Mouse (Mus musculus) embryonic facial prominence, embryonic 15.5 days (tissue): ENCODE data around the gene Mylk4. TPM values are rescaled to one million over a fixed set of nuclear protein-coding genes. Genes with fewer than 3 reads are reported as not detected.

Experiments
- ATAC-seq: fragments of 200-750 bp; cut with Nextera tagmentation; 2 replicates; pipeline ENCODE4 v1.8.0; 2017; ENCODE audit warnings: low read depth, moderate TSS enrichment; ENCODE audit not compliant: insufficient number of reproducible peaks, low FRiP score, low TSS enrichment
- H3K27ac ChIP-seq: fragments of 300-500 bp; sonication (generic); replicated peaks from 2 replicates; pipeline ENCODE4 v1.5.1; 2015; ENCODE audit warnings: mild to moderate bottlenecking, inconsistent platforms
- H3K27me3 ChIP-seq: fragments of 300-500 bp; sonication (generic); 2 replicates; pipeline ENCODE4 v1.6.1; 2015; ENCODE audit warnings: inconsistent platforms
- H3K36me3 ChIP-seq: fragments of 300-500 bp; sonication (generic); 2 replicates; pipeline ENCODE4 v1.6.1; 2015; ENCODE audit warnings: mild to moderate bottlenecking, inconsistent platforms
- H3K4me1 ChIP-seq: fragments of 300-500 bp; sonication (generic); 2 replicates; pipeline ENCODE4 v1.6.1; 2015; ENCODE audit warnings: inconsistent platforms
- H3K4me2 ChIP-seq: fragments of 300-500 bp; sonication (generic); replicated peaks from 2 replicates; pipeline ENCODE4 v1.6.1; 2015; ENCODE audit warnings: mild to moderate bottlenecking, inconsistent platforms
- H3K4me3 ChIP-seq: fragments of 300-500 bp; sonication (generic); replicated peaks from 2 replicates; pipeline ENCODE4 v1.5.1; 2015; ENCODE audit warnings: mild to moderate bottlenecking, inconsistent platforms
- H3K9ac ChIP-seq: fragments of 300-500 bp; sonication (generic); 2 replicates; pipeline ENCODE4 v1.6.1; 2015; ENCODE audit warnings: inconsistent platforms
- H3K9me3 ChIP-seq: fragments of 300-500 bp; sonication (generic); replicated peaks from 2 replicates; pipeline ENCODE4 v1.6.1; 2016; ENCODE audit warnings: inconsistent platforms
- WGBS: fragments of 180-500 bp; shearing (Covaris S2); methylation state at CpG from one replicate; pipeline ENCODE4 v1.1.7; 2015; 5-methylcytosine and 5-hydroxymethylcytosine counted together
- polyA plus RNA-seq: library from polyadenylated mRNA; unstranded; fragments of >200 nt; fragmentation: Nextera tagmentation; extraction: Ambion mirVana; gene quantifications from 2 replicates; pipeline ENCODE4 v1.2.1, GENCODE M21; 2015

The Mylk4 gene
- polyA plus RNA-seq, 1 experiment from 2014 or later, result 7.6 TPM

DNA sequence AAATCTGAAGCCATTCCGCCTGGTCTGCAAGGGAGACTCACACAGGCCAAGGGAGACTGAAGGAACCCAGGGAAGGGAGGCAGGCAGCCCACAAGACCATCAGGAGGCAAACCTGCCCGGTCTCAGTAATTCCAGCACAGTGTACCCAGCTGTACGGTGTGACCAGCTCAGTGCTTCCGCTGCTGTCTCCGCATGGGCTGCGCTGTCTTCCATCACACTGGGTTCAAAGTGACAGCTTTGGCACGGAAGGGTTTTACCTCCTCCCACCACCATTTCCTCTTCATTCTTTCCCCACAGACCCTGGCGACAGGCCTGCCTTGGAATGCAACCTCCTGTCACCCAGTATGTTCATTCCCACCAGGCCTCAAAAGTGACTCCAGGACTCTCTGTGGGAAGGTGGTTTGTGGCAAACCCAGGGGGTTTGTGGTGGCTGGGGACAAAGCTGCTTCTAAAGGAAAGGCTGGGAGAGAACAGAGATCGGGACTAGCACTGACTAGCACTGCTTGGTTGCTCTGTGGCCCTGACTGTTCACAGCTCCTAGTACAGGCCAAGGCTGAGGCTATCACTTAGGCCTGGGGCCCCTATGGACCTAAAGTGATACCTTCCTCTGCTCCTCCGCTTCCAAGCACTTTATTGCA lies 77.0 kb downstream of the Mylk4 start:
- H3K36me3 ChIP-seq, result no peaks in the 10 kb centered on the region
- no peak overlapping the region for H3K9ac ChIP-seq
- ATAC-seq, result peak; percentile 43; the same call in 1 of the 2 replicates
- H3K4me3 ChIP-seq, result no peak overlapping the region
- 61% methylated on average over 10 of the region's 10 CpGs for WGBS
- H3K4me1 ChIP-seq, result peaks cover 13% of the 10 kb centered on the region
- H3K4me2 ChIP-seq, result no peak overlapping the region
- H3K27ac ChIP-seq, result no peak overlapping the region
- 0 out of 2 replicates have a peak, but pooled peaks cover 4% of the 10 kb centered on the region for H3K27me3 ChIP-seq
- no peaks in the 10 kb centered on the region for H3K9me3 ChIP-seq

DNA sequence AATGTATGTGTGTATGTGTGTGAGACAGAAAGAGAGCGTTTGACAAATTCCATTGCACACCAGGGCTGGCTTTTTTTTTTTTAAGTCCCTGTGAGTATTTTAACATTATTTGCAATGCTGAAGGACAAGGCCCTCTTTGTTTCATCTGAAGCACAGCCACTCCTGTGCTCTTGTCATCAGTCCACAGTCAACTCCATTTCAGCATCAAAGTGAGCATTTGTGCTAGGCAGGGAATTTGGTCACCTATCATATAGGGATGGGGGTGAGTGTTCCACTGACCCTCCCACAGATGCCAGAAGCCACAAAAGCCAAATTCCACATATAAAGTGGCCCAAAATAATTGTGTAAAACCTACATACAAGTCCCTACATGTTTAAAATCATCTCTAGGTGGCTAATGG lies 78.4 kb downstream of the Mylk4 start:
- WGBS, result 15% methylated on average over 1 of the region's 1 CpGs
- H3K4me1 ChIP-seq, result peaks cover 16% of the 10 kb centered on the region
- H3K4me2 ChIP-seq, result no peak overlapping the region
- no peak for ATAC-seq
- H3K27ac ChIP-seq, result peak overlapping the region; percentile 52; the same call in 1 of the 2 replicates
- H3K9me3 ChIP-seq, result no peaks in the 10 kb centered on the region
- H3K4me3 ChIP-seq, result no peak overlapping the region
- 0 out of 2 replicates have a peak, but pooled peaks cover 4% of the 10 kb centered on the region for H3K27me3 ChIP-seq
- H3K36me3 ChIP-seq, result no peaks in the 10 kb centered on the region
- H3K9ac ChIP-seq, result no peak overlapping the region

DNA sequence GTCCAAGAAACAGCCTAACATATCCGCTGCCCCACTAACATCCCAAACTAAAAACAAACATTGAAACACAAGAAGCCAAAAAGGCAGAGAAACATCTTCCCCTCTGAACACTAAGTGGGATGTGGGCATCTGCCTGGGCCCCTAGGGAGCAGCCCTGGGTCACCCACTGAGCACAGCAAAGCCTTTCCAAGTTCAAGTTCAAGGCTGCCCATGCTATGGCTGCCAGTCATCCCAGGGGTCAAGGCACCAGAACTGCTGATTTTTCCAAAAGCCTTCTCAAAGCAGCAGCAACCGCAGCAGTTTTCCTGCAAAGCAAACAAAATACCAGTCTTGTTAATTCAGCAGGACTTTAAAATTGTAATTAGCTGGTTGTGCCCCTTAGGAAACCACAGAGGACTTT lies 78.8 kb downstream of the Mylk4 start:
- ATAC-seq, result no peak
- 41% methylated on average over 2 of the region's 2 CpGs for WGBS

DNA sequence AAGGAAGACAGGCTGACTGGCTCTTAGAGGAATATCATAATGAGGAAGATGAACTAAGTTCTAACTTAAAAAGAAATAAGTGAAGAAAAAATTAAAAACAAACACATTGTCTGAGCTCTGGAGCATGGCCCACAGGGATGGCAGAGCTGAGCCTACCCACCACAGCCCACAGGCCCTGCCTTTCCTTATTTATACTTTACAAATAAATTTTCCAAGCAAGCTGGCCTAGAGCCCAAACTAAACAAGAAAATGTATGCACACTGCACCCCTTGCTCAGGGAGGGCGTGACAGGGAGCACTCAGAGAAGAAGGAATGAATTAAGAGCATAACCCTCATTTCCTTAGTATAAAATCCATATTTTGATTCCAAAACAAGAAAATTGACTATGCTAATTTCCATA lies 82.2 kb downstream of the Mylk4 start:
- Histone ChIP-seq H3K9ac (no peak overlapping the region), H3K36me3 (no peaks in the 10 kb centered on the region), H3K9me3 (no peaks in the 10 kb centered on the region), H3K27me3 (0 out of 2 replicates have a peak, but pooled peaks cover 4% of the 10 kb centered on the region), H3K4me1 (peaks cover 12% of the 10 kb centered on the region), H3K4me3 (no peak overlapping the region), H3K27ac (0 out of 2 replicates have a peak overlapping the region, but pooled peaks have one; percentile 11), H3K4me2 (no peak overlapping the region)
- 25% methylated on average over 1 of the region's 1 CpGs for WGBS
- peak; percentile 51; the same call in 1 of the 2 replicates for ATAC-seq

More for the DNA sequence above, 78.8 kb downstream of the Mylk4 start:
- Histone ChIP-seq H3K4me2 (no peak overlapping the region), H3K27me3 (0 out of 2 replicates have a peak, but pooled peaks cover 4% of the 10 kb centered on the region), H3K9me3 (no peaks in the 10 kb centered on the region), H3K27ac (peak overlapping the region; percentile 52; the same call in 1 of the 2 replicates), H3K4me1 (peaks cover 16% of the 10 kb centered on the region), H3K4me3 (no peak overlapping the region), H3K36me3 (no peaks in the 10 kb centered on the region), H3K9ac (no peak overlapping the region)

DNA sequence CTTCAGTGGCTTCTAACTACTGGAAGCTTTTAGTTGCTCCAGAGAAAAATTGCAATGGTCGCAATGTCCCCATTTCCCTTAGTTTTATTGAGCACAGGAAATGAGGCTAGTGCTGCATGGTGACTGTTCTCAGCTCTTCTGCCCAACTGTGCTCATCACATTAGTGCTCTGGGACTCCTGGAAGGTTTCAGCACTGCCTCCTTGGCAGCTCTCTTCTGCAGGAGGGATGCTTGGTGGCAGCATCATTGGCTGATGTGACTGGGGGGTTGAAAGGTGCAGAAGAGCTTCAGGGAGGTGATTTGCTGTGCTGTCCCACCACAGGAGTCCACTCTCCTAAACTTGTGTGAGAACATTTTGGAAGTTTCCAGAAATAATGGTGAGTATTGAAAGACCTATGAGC lies 84.4 kb downstream of the Mylk4 start:
- 94% methylated on average over 1 of the region's 1 CpGs for WGBS

DNA sequence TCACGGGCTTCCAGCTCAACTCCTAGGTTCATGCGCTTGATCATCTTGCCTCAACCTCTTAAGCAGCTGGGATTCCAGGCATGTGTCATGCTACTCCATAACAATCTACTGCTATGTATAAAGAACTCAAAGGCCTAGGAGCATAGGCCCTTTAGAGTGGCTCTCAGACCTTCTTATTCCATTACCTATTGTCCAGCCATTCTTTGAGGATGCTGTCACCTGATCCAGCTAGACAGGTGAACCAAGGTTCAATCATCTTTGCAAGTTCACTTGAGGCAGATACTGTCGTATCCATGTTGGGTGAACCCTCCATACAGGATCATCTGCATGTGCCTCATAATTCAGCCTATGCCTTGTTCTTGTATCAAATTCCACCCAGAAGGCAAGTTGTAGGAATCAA lies 84.8 kb downstream of the Mylk4 start:
- Histone ChIP-seq H3K4me3 (no peak overlapping the region), H3K4me1 (peaks cover 10% of the 10 kb centered on the region), H3K9me3 (no peaks in the 10 kb centered on the region), H3K27ac (no peak overlapping the region), H3K9ac (no peak overlapping the region), H3K36me3 (no peaks in the 10 kb centered on the region), H3K27me3 (0 out of 2 replicates have a peak, but pooled peaks cover 2% of the 10 kb centered on the region), H3K4me2 (no peak overlapping the region)
- no peak for ATAC-seq
- WGBS, result 87% methylated on average over 3 of the region's 3 CpGs

More for the DNA sequence above, 84.4 kb downstream of the Mylk4 start:
- ATAC-seq, result no peak
- Histone ChIP-seq H3K27ac (no peak overlapping the region), H3K36me3 (no peaks in the 10 kb centered on the region), H3K4me1 (peaks cover 10% of the 10 kb centered on the region), H3K9ac (no peak overlapping the region), H3K27me3 (0 out of 2 replicates have a peak, but pooled peaks cover 4% of the 10 kb centered on the region), H3K9me3 (no peaks in the 10 kb centered on the region), H3K4me3 (no peak overlapping the region), H3K4me2 (no peak overlapping the region)

DNA sequence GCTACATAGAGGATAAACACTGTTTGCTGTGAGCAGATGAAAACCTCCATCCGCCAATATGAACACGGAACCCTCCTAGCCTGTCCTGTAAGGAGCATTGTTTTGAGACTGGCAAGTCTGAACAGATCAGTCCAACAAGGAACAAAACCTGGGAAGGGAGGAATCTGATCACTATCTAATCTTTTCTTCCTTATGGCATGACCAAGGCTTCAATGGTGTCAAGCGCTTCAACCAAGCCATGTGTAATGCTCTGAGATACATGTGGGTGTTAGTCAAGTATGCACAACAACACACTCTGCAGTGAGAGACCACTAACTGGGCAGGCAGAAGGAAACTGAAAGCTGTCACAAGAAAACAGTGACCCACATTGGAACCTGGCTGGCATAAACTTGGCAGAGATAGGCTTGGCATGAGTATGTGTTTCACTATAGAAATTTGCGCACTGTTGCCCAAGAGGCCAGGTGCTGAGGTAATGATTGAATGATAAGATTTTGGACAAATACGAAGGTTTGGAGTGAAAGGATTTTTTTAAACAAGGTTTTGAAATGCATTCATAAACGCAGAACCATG lies 89.8 kb downstream of the Mylk4 start:
- no peaks in the 10 kb centered on the region for H3K9me3 ChIP-seq
- no peaks in the 10 kb centered on the region for H3K27me3 ChIP-seq
- no peaks in the 10 kb centered on the region for H3K36me3 ChIP-seq
- H3K4me1 ChIP-seq, result no peaks in the 10 kb centered on the region
- H3K4me2 ChIP-seq, result no peak overlapping the region
- no peak overlapping the region for H3K9ac ChIP-seq
- ATAC-seq, result no peak
- 76% methylated on average over 6 of the region's 6 CpGs for WGBS
- no peak overlapping the region for H3K27ac ChIP-seq
- no peak overlapping the region for H3K4me3 ChIP-seq

DNA sequence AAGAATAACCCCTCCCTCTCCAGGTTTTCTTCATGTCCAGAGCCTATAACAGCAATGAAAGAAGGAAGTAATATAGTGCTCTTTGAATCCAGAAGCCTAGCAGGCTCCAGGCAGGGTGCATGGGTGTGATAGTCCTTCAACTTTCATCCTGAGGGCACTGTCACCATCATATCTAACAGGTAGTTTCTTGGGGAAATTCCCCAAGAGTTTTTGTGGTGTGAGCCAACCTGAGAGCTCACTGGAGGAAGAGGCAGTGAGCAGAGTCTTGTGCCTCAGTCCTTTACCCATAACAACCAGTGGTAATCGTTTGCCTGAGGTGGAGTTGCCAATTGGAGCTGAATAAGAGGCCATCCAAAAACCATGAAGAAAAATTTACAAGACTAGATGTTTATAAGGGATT lies 91.2 kb downstream of the Mylk4 start:
- H3K27ac ChIP-seq, result no peak overlapping the region
- no peak overlapping the region for H3K9ac ChIP-seq
- no peaks in the 10 kb centered on the region for H3K27me3 ChIP-seq
- no peak for ATAC-seq
- H3K36me3 ChIP-seq, result no peaks in the 10 kb centered on the region
- no peak overlapping the region for H3K4me2 ChIP-seq
- no peak overlapping the region for H3K4me3 ChIP-seq
- H3K4me1 ChIP-seq, result no peaks in the 10 kb centered on the region
- 54% methylated on average over 1 of the region's 1 CpGs for WGBS
- no peaks in the 10 kb centered on the region for H3K9me3 ChIP-seq

DNA sequence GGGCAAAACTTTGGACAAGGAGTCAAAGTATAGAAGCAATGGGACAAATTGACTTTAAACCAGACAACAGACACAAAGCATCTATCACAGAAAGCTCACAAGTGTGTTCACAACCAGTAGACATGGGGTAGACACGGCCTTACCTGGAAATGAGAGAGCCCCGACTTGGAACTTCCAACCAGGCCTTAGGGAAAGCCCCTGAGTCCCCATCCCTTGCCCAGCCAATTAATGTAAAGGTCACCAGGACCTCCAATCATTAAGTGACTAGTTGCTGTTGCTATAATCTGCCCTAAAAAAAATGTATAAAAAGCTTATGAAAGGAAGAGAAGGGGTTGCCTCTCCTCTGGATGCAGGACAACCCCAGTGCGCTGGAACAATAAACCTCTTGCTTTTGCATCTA lies 93.5 kb downstream of the Mylk4 start:
- H3K27me3 ChIP-seq, result no peaks in the 10 kb centered on the region
- 80% methylated on average over 3 of the region's 3 CpGs for WGBS

DNA sequence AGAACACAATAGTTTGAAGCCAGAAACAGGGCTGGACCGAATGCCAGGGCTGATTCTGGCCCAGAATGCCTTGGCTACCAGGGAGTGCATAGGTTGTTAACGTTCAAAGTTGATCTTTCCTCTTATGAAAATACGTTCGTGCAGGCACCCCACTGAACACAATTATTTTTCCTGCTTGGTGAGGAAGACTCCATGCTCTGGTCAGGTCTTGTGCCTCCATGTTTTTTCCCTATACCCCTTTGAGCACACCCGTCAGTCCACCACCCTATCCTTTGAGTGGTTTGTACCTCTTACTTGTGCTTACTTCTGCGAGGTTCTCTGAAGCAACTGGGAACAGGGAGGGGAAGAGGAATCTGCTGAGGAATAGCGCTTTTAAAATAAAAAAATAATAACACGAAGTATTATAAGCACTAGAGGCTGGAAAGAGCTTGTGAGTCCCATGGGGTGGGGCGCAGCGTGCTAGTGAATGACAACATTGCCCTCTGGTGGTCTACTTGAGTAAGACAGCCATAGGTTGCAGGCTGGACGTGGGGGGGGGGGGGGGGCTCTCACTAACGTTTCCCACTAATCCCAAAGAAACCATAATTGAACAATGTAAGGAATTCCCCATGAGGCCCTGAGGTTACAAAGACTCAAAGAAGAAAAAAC lies 102.8 kb downstream of the Mylk4 start:
- Histone ChIP-seq H3K27ac (no peak overlapping the region), H3K9ac (no peak overlapping the region), H3K36me3 (no peaks in the 10 kb centered on the region), H3K4me2 (peak overlapping the region; percentile 29; the same call in 1 of the 2 replicates), H3K4me1 (no peaks in the 10 kb centered on the region), H3K9me3 (no peaks in the 10 kb centered on the region), H3K27me3 (no peaks in the 10 kb centered on the region), H3K4me3 (no peak overlapping the region)
- ATAC-seq, result peak; percentile 59; the same call in 1 of the 2 replicates
- 31% methylated on average over 12 of the region's 12 CpGs for WGBS

More for the DNA sequence above, 93.5 kb downstream of the Mylk4 start:
- Histone ChIP-seq H3K27ac (no peak overlapping the region), H3K36me3 (no peaks in the 10 kb centered on the region), H3K4me2 (no peak overlapping the region), H3K9me3 (no peaks in the 10 kb centered on the region), H3K4me1 (no peaks in the 10 kb centered on the region), H3K4me3 (no peak overlapping the region), H3K9ac (no peak overlapping the region)
- ATAC-seq, result no peak

DNA sequence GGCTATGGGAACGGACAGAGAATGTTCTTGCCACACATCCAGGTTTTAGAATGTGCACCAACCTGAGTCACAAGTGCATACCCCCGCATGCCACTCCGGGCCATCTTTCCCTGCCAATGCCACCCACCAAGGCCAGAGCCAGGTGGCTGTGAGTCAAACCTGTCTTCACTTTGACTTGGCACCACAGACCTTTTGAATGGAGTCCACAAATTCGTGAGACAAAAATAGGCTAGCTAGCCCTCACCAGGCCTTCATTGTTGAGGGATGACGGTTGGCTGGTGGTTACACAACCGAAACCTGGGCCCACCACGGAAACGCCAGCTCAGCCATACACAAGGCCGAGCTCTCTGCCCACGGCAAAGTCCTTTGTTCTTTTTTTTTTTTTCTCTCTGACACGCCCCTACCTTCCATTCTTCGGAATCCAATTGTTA lies 103.6 kb downstream of the Mylk4 start:
- Histone ChIP-seq H3K27ac (no peak overlapping the region), H3K9me3 (no peaks in the 10 kb centered on the region), H3K27me3 (no peaks in the 10 kb centered on the region), H3K36me3 (no peaks in the 10 kb centered on the region), H3K4me1 (no peaks in the 10 kb centered on the region), H3K4me2 (no peak overlapping the region), H3K4me3 (no peak overlapping the region), H3K9ac (no peak overlapping the region)
- 80% methylated on average over 12 of the region's 12 CpGs for WGBS
- ATAC-seq, result no peak
